Mouse (Mus musculus) E14TG2a.4 (cell line): Measurements from ENCODE around the gene Tspan8.

Experiments
- CTCF ChIP-seq: conservative IDR thresholded peaks from 2 replicates; pipeline ENCODE4 v1.5.1; 2014; ENCODE audit warnings: low read length
- NANOG ChIP-seq: IDR thresholded peaks from 2 replicates; pipeline ENCODE4 v1.6.1; 2014; ENCODE audit warnings: borderline replicate concordance, low read length, mixed read lengths

DNA sequence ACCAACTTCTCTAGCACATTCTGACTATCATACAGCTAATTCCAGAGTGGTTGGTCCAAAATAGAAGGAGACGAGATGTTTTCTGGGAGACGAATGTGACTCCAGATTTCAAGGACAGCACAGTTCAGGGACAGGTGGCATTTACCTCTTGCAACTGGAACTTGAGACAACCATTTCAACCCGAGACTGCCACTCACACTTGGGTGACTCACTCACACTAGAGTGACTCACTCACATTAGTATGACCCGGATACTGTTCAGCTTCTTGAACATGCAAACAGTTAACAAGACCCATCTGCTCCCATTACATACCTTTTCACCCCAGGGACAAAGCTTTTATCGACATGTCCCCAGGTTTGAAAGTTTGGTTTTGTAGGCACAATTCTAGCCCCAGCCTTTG lies 12.2 kb downstream of the Tspan8 start:
- TF ChIP-seq CTCF: no peak
- TF ChIP-seq NANOG: no peak
